Mouse (Mus musculus) liver, postnatal 0 days (tissue): Measurements from ENCODE around the gene Tmem156. TPM values are rescaled to one million over a fixed set of nuclear protein-coding genes. Genes with fewer than 3 reads are reported as not detected.
A peak's percentile ranks its signal among the peaks of the same experiment; 100 is the strongest.

Experiments
- ATAC-seq: fragments of 200-750 bp; cut with Nextera tagmentation; 2 replicates; pipeline ENCODE4 v1.8.0; 2017; ENCODE audit warnings: mild to moderate bottlenecking, moderate library complexity
- DNase-seq: peaks from one replicate; pipeline ENCODE4 v3.0.0-alpha.2; 2016
- H3K27ac ChIP-seq: fragments of 300-500 bp; sonication (generic); 2 replicates; pipeline ENCODE4 v1.5.1; 2014; ENCODE audit warnings: antibody characterized with exemption, moderate library complexity, mild to moderate bottlenecking, low read depth
- H3K27me3 ChIP-seq: fragments of 300-500 bp; sonication (generic); 2 replicates; pipeline ENCODE4 v1.6.1; 2014; ENCODE audit warnings: low read length, control low read depth, mixed read lengths; ENCODE audit not compliant: insufficient read depth
- H3K36me3 ChIP-seq: fragments of 300-500 bp; sonication (generic); replicated peaks from 2 replicates; pipeline ENCODE4 v1.6.1; 2014; ENCODE audit warnings: mild to moderate bottlenecking, control low read depth, low read length, moderate library complexity, mixed read lengths; ENCODE audit not compliant: insufficient read depth
- H3K4me1 ChIP-seq: fragments of 300-500 bp; sonication (generic); 2 replicates; pipeline ENCODE4 v1.6.1; 2014; ENCODE audit warnings: antibody characterized with exemption, mild to moderate bottlenecking, control low read depth; ENCODE audit not compliant: insufficient read depth
- H3K4me2 ChIP-seq: fragments of 300-500 bp; sonication (generic); 2 replicates; pipeline ENCODE4 v1.6.1; 2014; ENCODE audit warnings: low read depth, mild to moderate bottlenecking, low read length, moderate library complexity, mixed read lengths
- H3K4me3 ChIP-seq: fragments of 300-500 bp; sonication (generic); 2 replicates; pipeline ENCODE4 v1.5.1; 2014; ENCODE audit warnings: low read depth, low read length
- H3K9ac ChIP-seq: fragments of 300-500 bp; sonication (generic); replicated peaks from 2 replicates; pipeline ENCODE4 v1.6.1; 2014; ENCODE audit warnings: mild to moderate bottlenecking, moderate library complexity
- H3K9me3 ChIP-seq: fragments of 300-500 bp; sonication (generic); 2 replicates; pipeline ENCODE4 v1.6.1; 2016; ENCODE audit warnings: mild to moderate bottlenecking, control low read depth, low read length, mixed read lengths
- CTCF ChIP-seq: sonication (generic); IDR thresholded peaks from 2 replicates; pipeline ENCODE4 v1.5.1; 2016; ENCODE audit warnings: antibody characterized with exemption, low read depth
- EP300 ChIP-seq: IDR thresholded peaks from 2 replicates; pipeline ENCODE4 v1.6.1; 2016; ENCODE audit warnings: antibody characterized with exemption, low read depth, mild to moderate bottlenecking
- WGBS: fragments of 180-500 bp; shearing (Covaris S2); extraction: QIAGEN DNeasy Blood & Tissue Kit; methylation state at CpG from one replicate; pipeline ENCODE4 v1.1.7; 2014; ENCODE audit not compliant: insufficient replicate concordance; 5-methylcytosine and 5-hydroxymethylcytosine counted together
- polyA plus RNA-seq: library from polyadenylated mRNA; unstranded; fragments of >200 nt; fragmentation: Nextera tagmentation; extraction: Ambion mirVana; gene quantifications from 2 replicates; pipeline ENCODE4 v1.2.1, GENCODE M21; 2015

Tmem156 gene
- polyA plus RNA-seq, 1 experiment from 2014 or later: 1.2 TPM

- no peak overlapping the region for H3K4me3 ChIP-seq
- H3K27ac ChIP-seq: no peak overlapping the region
- no peak overlapping the region for H3K4me2 ChIP-seq
- H3K36me3 ChIP-seq: no peaks in the 10 kb centered on the region
- H3K9me3 ChIP-seq: no peaks in the 10 kb centered on the region
- H3K4me1 ChIP-seq: no peaks in the 10 kb centered on the region
- no peak for DNase-seq
- WGBS: 59% methylated on average over 9 of the region's 9 CpGs
- no peak for ATAC-seq
- TF ChIP-seq EP300 (no peak), CTCF (no peak)
- no peak overlapping the region for H3K9ac ChIP-seq
- H3K27me3 ChIP-seq: no peaks in the 10 kb centered on the region
Observed at GRCm38 (mm10) chr5:65079881-65080280, 12.1 kb downstream of the Tmem156 start.

- no peak overlapping the region for H3K4me2 ChIP-seq
- no peak for TF ChIP-seq CTCF
- no peak for TF ChIP-seq EP300
- WGBS: 83% methylated on average over 4 of the region's 4 CpGs
- no peaks in the 10 kb centered on the region for H3K4me1 ChIP-seq
- H3K4me3 ChIP-seq: no peak overlapping the region
- no peak overlapping the region for H3K27ac ChIP-seq
- H3K9ac ChIP-seq: no peak overlapping the region
- H3K27me3 ChIP-seq: no peaks in the 10 kb centered on the region
- ATAC-seq (no peak), DNase-seq (no peak)
- no peaks in the 10 kb centered on the region for H3K9me3 ChIP-seq
- H3K36me3 ChIP-seq: no peaks in the 10 kb centered on the region
Observed at GRCm38 (mm10) chr5:65078081-65078480, 13.9 kb downstream of the Tmem156 start.

GRCm38 (mm10) chr5:65076748-65077147 lies 15.2 kb downstream of the Tmem156 start:
- no peak overlapping the region for H3K4me3 ChIP-seq
- no peaks in the 10 kb centered on the region for H3K36me3 ChIP-seq
- WGBS: 56% methylated on average over 3 of the region's 3 CpGs
- no peak overlapping the region for H3K9ac ChIP-seq
- no peak for TF ChIP-seq CTCF
- no peak for TF ChIP-seq EP300
- no peaks in the 10 kb centered on the region for H3K9me3 ChIP-seq
- ATAC-seq: no peak
- H3K4me1 ChIP-seq: no peaks in the 10 kb centered on the region
- DNase-seq: no peak
- H3K27me3 ChIP-seq: no peaks in the 10 kb centered on the region
- no peak overlapping the region for H3K27ac ChIP-seq
- no peak overlapping the region for H3K4me2 ChIP-seq

GRCm38 (mm10) chr5:65076087-65076486 lies 15.8 kb downstream of the Tmem156 start:
- H3K9ac ChIP-seq: no peak overlapping the region
- no peak overlapping the region for H3K4me2 ChIP-seq
- no peaks in the 10 kb centered on the region for H3K27me3 ChIP-seq
- DNase-seq (no peak), ATAC-seq (no peak; the same call in 1 of the 2 replicates)
- no peaks in the 10 kb centered on the region for H3K36me3 ChIP-seq
- no peaks in the 10 kb centered on the region for H3K4me1 ChIP-seq
- WGBS: 49% methylated on average over 2 of the region's 2 CpGs
- H3K9me3 ChIP-seq: no peaks in the 10 kb centered on the region
- no peak overlapping the region for H3K27ac ChIP-seq
- TF ChIP-seq EP300: no peak
- TF ChIP-seq CTCF: peak; percentile 53
- H3K4me3 ChIP-seq: no peak overlapping the region

DNA sequence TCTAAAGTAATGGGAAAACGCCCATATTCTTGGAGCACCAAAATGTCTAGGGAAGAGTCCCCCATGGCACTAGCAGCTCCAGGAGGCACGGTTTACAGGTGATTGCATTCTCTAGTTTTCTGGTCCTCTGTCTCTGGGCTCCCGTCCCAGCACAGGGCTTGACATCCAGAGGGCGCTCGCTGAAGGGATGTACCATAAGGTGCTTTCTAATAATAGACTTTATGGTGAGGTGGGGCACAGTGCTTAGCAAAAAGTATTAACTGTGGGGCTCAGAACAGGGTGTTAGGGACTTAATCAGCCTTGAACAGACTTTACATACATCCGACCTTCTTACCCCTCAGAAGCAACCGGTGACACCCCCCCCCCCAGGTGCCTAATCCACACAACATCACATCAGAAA lies 17.2 kb downstream of the Tmem156 start:
- no peak overlapping the region for H3K9ac ChIP-seq
- no peak for DNase-seq
- 60% methylated on average over 7 of the region's 7 CpGs for WGBS

GRCm38 (mm10) chr5:65073247-65073646 lies 18.7 kb downstream of the Tmem156 start:
- Histone ChIP-seq H3K27ac (no peak overlapping the region), H3K9me3 (no peaks in the 10 kb centered on the region), H3K27me3 (no peaks in the 10 kb centered on the region), H3K4me1 (no peaks in the 10 kb centered on the region), H3K4me2 (no peak overlapping the region), H3K9ac (no peak overlapping the region), H3K4me3 (no peak overlapping the region), H3K36me3 (no peaks in the 10 kb centered on the region)
- WGBS: 60% methylated on average over 4 of the region's 4 CpGs
- no peak for TF ChIP-seq EP300
- no peak for TF ChIP-seq CTCF
- ATAC-seq (no peak), DNase-seq (no peak)

More for the DNA sequence above, 17.2 kb downstream of the Tmem156 start:
- TF ChIP-seq EP300 (no peak), CTCF (peak; percentile 30)
- H3K4me3 ChIP-seq: no peak overlapping the region
- no peaks in the 10 kb centered on the region for H3K9me3 ChIP-seq
- no peaks in the 10 kb centered on the region for H3K4me1 ChIP-seq
- no peaks in the 10 kb centered on the region for H3K36me3 ChIP-seq
- H3K27me3 ChIP-seq: no peaks in the 10 kb centered on the region
- H3K27ac ChIP-seq: no peak overlapping the region
- no peak overlapping the region for H3K4me2 ChIP-seq
- ATAC-seq: no peak

- H3K4me1 ChIP-seq: no peaks in the 10 kb centered on the region
- ATAC-seq: no peak
Observed at GRCm38 (mm10) chr5:65071689-65072118, 20.2 kb downstream of the Tmem156 start.

More at GRCm38 (mm10) chr5:65071689-65072118, 20.2 kb downstream of the Tmem156 start:
- TF ChIP-seq EP300 (no peak), CTCF (no peak)
- Histone ChIP-seq H3K9me3 (no peaks in the 10 kb centered on the region), H3K9ac (no peak overlapping the region), H3K4me2 (no peak overlapping the region), H3K27ac (no peak overlapping the region), H3K27me3 (no peaks in the 10 kb centered on the region), H3K4me3 (no peak overlapping the region), H3K36me3 (no peaks in the 10 kb centered on the region)
- 71% methylated on average over 6 of the region's 6 CpGs for WGBS
- DNase-seq: no peak
